Mouse (Mus musculus) kidney, adult 2 months (tissue): Measurements from ENCODE around the gene Tab1. TPM values are rescaled to one million over a fixed set of nuclear protein-coding genes. Genes with fewer than 3 reads are reported as not detected.

ENCODE experiments used
- DNase-seq: peaks from one replicate; pipeline ENCODE4 v3.0.0; 2021
- H3K27ac ChIP-seq: fragments of 200-500 bp; 2 replicates; pipeline ENCODE4 v1.5.1; 2012; ENCODE audit warnings: low read depth, low read length, control low read depth, inconsistent platforms; ENCODE audit not compliant: insufficient read depth
- H3K27me3 ChIP-seq: fragments of 200-500 bp; replicated peaks from 2 replicates; pipeline ENCODE4 v1.6.1; 2012; ENCODE audit warnings: mild to moderate bottlenecking, moderate library complexity, low read length, inconsistent platforms; ENCODE audit not compliant: control insufficient read depth, insufficient read depth
- H3K36me3 ChIP-seq: fragments of 200-500 bp; 2 replicates; pipeline ENCODE4 v1.6.1; 2012; ENCODE audit warnings: mild to moderate bottlenecking, moderate library complexity, low read length, inconsistent platforms; ENCODE audit not compliant: control insufficient read depth, insufficient read depth
- H3K4me1 ChIP-seq: fragments of 200-500 bp; 2 replicates; pipeline ENCODE4 v1.6.1; 2011; ENCODE audit warnings: low read length; ENCODE audit not compliant: control insufficient read depth, insufficient read depth
- H3K4me3 ChIP-seq: fragments of 200-500 bp; 2 replicates; pipeline ENCODE4 v1.5.1; 2011; ENCODE audit warnings: mild to moderate bottlenecking, low read depth, low read length, control low read depth; ENCODE audit not compliant: insufficient read depth
- CTCF ChIP-seq: fragments of 200-500 bp; conservative IDR thresholded peaks from 2 replicates; pipeline ENCODE4 v1.5.1; 2011; ENCODE audit warnings: low read depth, mild to moderate bottlenecking, control low read depth, low read length, moderate library complexity, mixed read lengths; ENCODE audit not compliant: insufficient read depth, insufficient read length
- POLR2A ChIP-seq: fragments of 200-500 bp; IDR thresholded peaks from one replicate; pipeline ENCODE4 v1.6.1; 2011; ENCODE audit warnings: low read depth, low read length, control low read depth
- WGBS: fragments of 180-500 bp; shearing (Covaris S2); methylation state at CpG from one replicate; pipeline ENCODE4 v1.1.7; 2018; 5-methylcytosine and 5-hydroxymethylcytosine counted together
- polyA plus RNA-seq: library from polyadenylated mRNA; depleted of rRNA; stranded (reverse); fragments of >200 nt; gene quantifications from 2 replicates; pipeline ENCODE4 v1.2.3, GENCODE M21; 2012

Tab1 gene
- polyA plus RNA-seq, 1 experiment = 26.7 TPM

GRCm38 (mm10) chr15:80136645-80137044 is 3.7 kb downstream of the Tab1 start:
- DNase-seq = no peak
- 93% methylated on average over 3 of the region's 3 CpGs for WGBS
- no peak for TF ChIP-seq POLR2A
- TF ChIP-seq CTCF = no peak
- peaks cover 13% of the 10 kb centered on the region; the same call in 1 of the 2 replicates for H3K4me1 ChIP-seq
- H3K4me3 ChIP-seq = no peak overlapping the region
- H3K27me3 ChIP-seq = no peaks in the 10 kb centered on the region
- H3K36me3 ChIP-seq = no peaks in the 10 kb centered on the region
- H3K27ac ChIP-seq = no peak overlapping the region

DNA sequence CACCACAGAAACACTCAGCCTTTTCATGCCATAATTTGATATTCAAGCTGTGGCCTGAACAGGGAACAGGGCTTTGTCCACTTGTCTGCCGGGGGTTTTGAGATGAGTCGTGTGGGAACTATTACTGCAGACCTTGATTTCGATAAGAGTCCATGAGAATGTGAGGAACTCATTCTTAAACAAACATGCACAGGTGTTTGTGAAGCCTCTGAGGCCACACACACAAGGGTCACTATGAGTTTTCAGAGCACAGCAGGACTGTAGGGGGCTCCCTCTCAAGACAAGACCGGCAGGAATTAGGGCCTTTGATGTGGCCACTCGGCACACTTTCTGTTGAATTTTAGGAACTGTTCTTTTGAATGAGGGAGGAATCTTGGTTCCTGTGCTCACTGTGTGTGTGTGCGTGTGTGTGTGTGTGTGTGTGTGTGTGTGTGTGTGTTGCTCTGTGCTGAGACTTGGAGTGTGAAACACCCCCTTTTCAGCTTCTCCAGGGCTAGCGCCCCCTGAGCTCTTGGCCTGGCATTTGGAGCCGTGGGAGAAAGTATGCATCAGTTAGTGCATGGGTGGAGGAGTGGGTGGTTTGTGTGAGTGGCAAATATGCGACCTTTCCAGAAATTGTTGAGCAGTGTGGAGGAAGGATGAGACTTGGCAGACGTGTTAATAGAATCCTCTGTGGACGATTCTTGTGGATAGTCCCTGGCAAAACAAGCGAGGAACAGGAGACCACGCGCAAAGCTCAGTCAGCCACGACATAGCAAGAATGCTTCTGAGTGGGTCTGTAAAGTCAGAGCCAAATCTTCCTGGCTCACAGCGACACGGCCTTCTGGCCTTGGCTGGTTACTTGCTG is 5.2 kb downstream of the Tab1 start:
- no peak for TF ChIP-seq CTCF
- no peak for TF ChIP-seq POLR2A
- Histone ChIP-seq H3K27me3 (no peaks in the 10 kb centered on the region), H3K4me3 (no peak overlapping the region), H3K4me1 (peaks cover 13% of the 10 kb centered on the region; the same call in 1 of the 2 replicates), H3K36me3 (no peaks in the 10 kb centered on the region), H3K27ac (0 out of 2 replicates have a peak overlapping the region, but pooled peaks have one; percentile 26)
- DNase-seq = no peak
- 42% methylated on average over 17 of the region's 17 CpGs for WGBS

DNA sequence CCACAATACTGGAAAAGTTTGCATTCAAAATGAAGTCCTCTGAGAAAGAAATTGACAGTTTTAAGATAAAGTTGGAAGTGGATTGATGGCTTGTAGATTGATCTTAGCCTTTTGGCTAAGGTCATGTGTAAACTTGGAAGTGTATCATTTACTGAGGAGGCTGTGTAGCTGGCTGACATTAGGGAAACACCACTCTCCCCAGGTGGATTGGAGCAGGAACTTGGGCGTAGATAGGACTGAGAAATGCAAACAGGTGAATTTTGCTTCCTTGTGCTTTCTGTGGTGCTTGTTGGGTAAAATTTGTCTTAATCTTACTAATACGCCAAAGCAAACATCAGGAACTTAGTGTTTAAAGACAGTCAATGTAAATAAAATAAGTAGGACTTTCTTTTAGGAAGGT is 7.4 kb downstream of the Tab1 start:
- no peaks in the 10 kb centered on the region for H3K36me3 ChIP-seq
- no peak overlapping the region for H3K27ac ChIP-seq
- TF ChIP-seq CTCF = no peak
- TF ChIP-seq POLR2A = no peak
- 98% methylated on average over 2 of the region's 2 CpGs for WGBS
- H3K4me1 ChIP-seq = peaks cover 6% of the 10 kb centered on the region; the same call in 1 of the 2 replicates
- no peaks in the 10 kb centered on the region for H3K27me3 ChIP-seq
- DNase-seq = no peak
- H3K4me3 ChIP-seq = no peak overlapping the region

GRCm38 (mm10) chr15:80140878-80141277 is 8.0 kb downstream of the Tab1 start:
- WGBS = 62% methylated on average over 3 of the region's 3 CpGs
- H3K4me3 ChIP-seq = no peak overlapping the region
- TF ChIP-seq POLR2A (no peak), CTCF (no peak)
- no peaks in the 10 kb centered on the region for H3K36me3 ChIP-seq
- no peak for DNase-seq
- no peak overlapping the region for H3K27ac ChIP-seq
- H3K4me1 ChIP-seq = peaks cover 6% of the 10 kb centered on the region; the same call in 1 of the 2 replicates
- H3K27me3 ChIP-seq = no peaks in the 10 kb centered on the region

GRCm38 (mm10) chr15:80142130-80142529 is 9.2 kb downstream of the Tab1 start:
- TF ChIP-seq POLR2A = no peak
- peak; percentile 24 for TF ChIP-seq CTCF
- no peaks in the 10 kb centered on the region for H3K36me3 ChIP-seq
- 98% methylated on average over 3 of the region's 3 CpGs for WGBS
- H3K4me3 ChIP-seq = no peak overlapping the region
- H3K27me3 ChIP-seq = no peaks in the 10 kb centered on the region
- H3K27ac ChIP-seq = no peak overlapping the region
- H3K4me1 ChIP-seq = peaks cover 6% of the 10 kb centered on the region; the same call in 1 of the 2 replicates
- no peak for DNase-seq

DNA sequence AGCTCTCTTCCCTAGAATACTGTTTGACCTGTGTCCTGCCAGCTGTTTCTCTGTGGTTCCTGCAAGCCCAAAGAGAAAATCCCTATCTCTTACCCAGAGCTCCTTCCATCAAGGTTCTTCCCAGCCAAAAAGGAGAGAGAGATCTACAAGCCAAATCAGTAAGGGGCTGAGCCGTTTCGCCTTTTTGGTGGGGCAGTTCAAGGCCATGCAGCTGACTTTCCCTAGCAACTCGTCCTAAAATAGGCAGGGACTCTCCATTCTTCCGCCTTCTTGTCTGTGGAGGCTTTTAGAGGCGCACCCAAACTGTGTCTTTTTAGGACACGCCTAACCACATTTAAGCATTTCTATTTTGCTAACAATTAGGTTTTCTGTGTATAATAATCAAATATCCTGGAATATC is 10.8 kb downstream of the Tab1 start:
- H3K36me3 ChIP-seq = no peaks in the 10 kb centered on the region
- 91% methylated on average over 6 of the region's 6 CpGs for WGBS
- no peak overlapping the region for H3K27ac ChIP-seq
- no peaks in the 10 kb centered on the region for H3K4me1 ChIP-seq
- no peak for TF ChIP-seq POLR2A
- no peak for TF ChIP-seq CTCF
- H3K27me3 ChIP-seq = no peaks in the 10 kb centered on the region
- no peak for DNase-seq
- no peak overlapping the region for H3K4me3 ChIP-seq

DNA sequence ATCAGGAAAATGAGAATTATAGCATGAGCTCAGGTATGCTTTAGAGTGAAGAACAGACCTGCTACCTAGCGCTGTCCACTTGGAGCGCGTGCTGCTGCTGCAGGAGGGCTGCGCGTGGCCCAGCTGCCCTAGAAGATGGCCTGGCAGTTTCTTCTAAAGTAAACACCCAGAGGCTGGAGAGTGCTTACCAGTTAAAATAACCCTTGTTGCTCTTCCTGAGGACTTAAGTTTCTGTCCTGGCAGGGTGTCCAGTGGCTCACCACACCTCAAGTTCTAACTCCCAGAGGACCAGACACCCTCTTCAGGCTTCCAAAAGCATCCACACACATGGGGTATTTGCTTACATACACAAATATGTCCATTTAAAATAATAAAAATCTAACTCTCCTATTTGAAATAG is 12.5 kb downstream of the Tab1 start:
- TF ChIP-seq CTCF (no peak), POLR2A (no peak)

More for the DNA sequence above, 12.5 kb downstream of the Tab1 start:
- H3K4me1 ChIP-seq = no peaks in the 10 kb centered on the region
- no peaks in the 10 kb centered on the region for H3K27me3 ChIP-seq
- H3K27ac ChIP-seq = no peak overlapping the region
- H3K4me3 ChIP-seq = no peak overlapping the region
- WGBS = 92% methylated on average over 5 of the region's 5 CpGs
- no peaks in the 10 kb centered on the region for H3K36me3 ChIP-seq
- DNase-seq = no peak
